Mouse (Mus musculus): Measurements from ENCODE around the gene Wbp1l. TPM values are rescaled to one million over a fixed set of nuclear protein-coding genes. Genes with fewer than 3 reads are reported as not detected.

Wbp1l gene
- polyA plus RNA-seq, 1 experiment, result 37.3 TPM

DNA sequence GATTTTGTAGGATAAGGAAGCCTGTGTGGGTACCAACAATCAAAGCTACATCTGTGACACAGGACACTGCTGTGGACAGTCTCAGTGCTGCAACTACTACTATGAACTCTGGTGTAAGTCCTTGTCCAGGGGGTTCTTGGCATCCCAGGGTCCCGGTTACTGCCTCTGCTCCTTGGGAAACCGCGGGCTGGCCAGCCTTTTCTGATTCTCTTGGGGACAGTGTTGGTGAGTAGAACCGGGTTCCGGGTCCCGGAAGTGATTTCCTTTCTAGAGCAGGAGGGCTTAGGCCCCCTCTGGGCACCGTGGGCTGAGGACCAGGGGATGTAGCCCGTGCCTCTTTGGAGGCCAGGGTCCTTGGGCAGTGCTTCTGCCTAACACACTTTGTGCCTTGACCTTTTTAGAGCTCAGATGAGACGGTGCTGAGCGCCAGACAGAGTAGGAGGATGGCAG lies 45.5 kb downstream of the Wbp1l start:
- no peaks in the 10 kb centered on the region for H3K27me3 ChIP-seq (ENCODE audit: control insufficient read depth, insufficient read depth, low read length)
- WGBS, result 91% methylated on average over 10 of the region's 10 CpGs
- H3K4me3 ChIP-seq (ENCODE audit: extremely low read depth, insufficient read depth, insufficient read length), result no peak overlapping the region
- peaks cover 3% of the 10 kb centered on the region; the same call in 1 of the 2 replicates for H3K4me1 ChIP-seq (ENCODE audit: control insufficient read depth, insufficient read depth, insufficient read length)
- DNase-seq (ENCODE audit: low read depth in 1 of 2, low spot score in 2 of 2), result no peak
- no peak for TF ChIP-seq POLR2A (IDR thresholded peaks at IDR 0.05; ENCODE audit: low read depth, low read length)
- TF ChIP-seq CTCF (IDR thresholded peaks at IDR 0.05; ENCODE audit: extremely low read depth, insufficient read depth, insufficient read length, insufficient replicate concordance), result no peak
- H3K36me3 ChIP-seq (ENCODE audit: control insufficient read depth, insufficient read depth, low read length), result peaks cover 9% of the 10 kb centered on the region
- 0 out of 2 replicates have a peak overlapping the region, but pooled peaks have one; percentile 24 for H3K27ac ChIP-seq (ENCODE audit: insufficient read depth, low read length)

DNA sequence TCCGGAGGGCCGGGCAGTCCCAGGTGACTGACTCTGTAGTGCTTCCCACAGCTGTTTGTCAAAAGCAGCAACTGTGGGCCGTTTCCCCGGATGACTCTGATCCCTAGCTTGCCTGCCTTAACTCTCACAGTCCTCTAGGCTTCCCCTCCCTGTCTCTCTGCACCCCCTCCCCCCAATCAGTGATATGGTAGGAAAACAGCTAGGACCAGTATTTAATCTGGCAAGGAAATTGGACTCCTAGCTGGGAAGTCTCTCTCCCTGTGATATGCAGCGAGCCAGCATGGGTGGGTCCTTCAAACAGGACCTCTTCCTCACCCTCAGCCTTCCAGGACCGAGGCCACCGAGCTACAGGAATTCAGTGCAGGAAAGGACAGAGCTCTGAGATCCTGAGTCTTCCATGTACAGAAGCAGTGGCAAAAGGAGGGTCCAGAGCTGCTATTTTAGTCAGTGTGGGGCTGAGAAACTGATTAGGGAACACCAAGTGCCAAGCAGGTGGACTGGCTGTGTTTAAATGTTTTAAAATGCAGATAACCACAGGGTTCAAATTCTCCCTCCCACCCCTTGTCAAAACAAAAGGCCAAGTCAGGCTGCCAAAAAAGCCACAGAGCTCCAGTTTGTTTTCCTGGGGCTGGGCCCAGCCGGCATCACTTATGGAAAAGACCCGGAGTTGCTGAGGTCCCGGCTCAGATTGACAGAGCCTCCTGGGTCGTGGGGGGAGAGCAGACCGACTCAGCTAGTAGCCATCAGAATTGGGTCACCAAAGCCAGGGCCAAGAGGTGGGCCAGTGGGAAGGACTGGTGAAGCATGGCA lies 46.1 kb downstream of the Wbp1l start:
- no peak overlapping the region for H3K4me3 ChIP-seq (ENCODE audit: extremely low read depth, insufficient read depth, insufficient read length)
- peaks cover 3% of the 10 kb centered on the region; the same call in 1 of the 2 replicates for H3K4me1 ChIP-seq (ENCODE audit: control insufficient read depth, insufficient read depth, insufficient read length)
- DNase-seq (ENCODE audit: low read depth in 1 of 2, low spot score in 2 of 2), result no peak
- H3K27ac ChIP-seq (ENCODE audit: insufficient read depth, low read length), result peak overlapping the region; percentile 31; the same call in 1 of the 2 replicates
- H3K27me3 ChIP-seq (ENCODE audit: control insufficient read depth, insufficient read depth, low read length), result no peaks in the 10 kb centered on the region
- H3K36me3 ChIP-seq (ENCODE audit: control insufficient read depth, insufficient read depth, low read length), result peaks cover 9% of the 10 kb centered on the region
- TF ChIP-seq POLR2A (IDR thresholded peaks at IDR 0.05; ENCODE audit: low read depth, low read length), result no peak
- no peak for TF ChIP-seq CTCF (IDR thresholded peaks at IDR 0.05; ENCODE audit: extremely low read depth, insufficient read depth, insufficient read length, insufficient replicate concordance)
- 88% methylated on average over 12 of the region's 12 CpGs for WGBS

GRCm38 (mm10) chr19:46646041-46646481 lies 47.2 kb downstream of the Wbp1l start:
- DNase-seq (ENCODE audit: low read depth in 1 of 2, low spot score in 2 of 2), result no peak

DNA sequence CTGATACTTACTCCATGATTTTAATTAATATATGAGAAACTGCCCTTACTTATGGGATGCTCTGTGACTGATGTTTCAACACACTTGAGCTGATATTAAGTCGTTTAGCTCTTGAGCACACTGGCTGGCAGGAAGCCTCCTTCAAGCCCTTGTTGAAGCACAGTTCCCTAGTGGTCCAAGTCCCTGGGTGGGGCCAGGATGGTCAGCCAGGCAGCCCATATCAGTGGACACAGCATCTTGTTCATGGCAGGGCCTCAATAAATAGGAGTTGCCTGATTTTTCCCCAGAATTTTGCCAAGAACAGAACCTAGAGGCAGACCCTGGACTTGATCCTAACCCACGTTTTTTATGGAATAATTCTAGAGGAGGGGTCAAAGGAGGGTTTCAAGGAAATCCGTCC lies 48.4 kb downstream of the Wbp1l start:
- WGBS, result 79% methylated on average over 3 of the region's 3 CpGs
- Histone ChIP-seq H3K27ac (ENCODE audit: insufficient read depth, low read length) (no peak overlapping the region), H3K36me3 (ENCODE audit: control insufficient read depth, insufficient read depth, low read length) (peaks cover 10% of the 10 kb centered on the region)

More at GRCm38 (mm10) chr19:46646041-46646481, 47.2 kb downstream of the Wbp1l start:
- Histone ChIP-seq H3K27me3 (ENCODE audit: control insufficient read depth, insufficient read depth, low read length) (no peaks in the 10 kb centered on the region), H3K4me1 (ENCODE audit: control insufficient read depth, insufficient read depth, insufficient read length) (peaks cover 3% of the 10 kb centered on the region; the same call in 1 of the 2 replicates), H3K27ac (ENCODE audit: insufficient read depth, low read length) (peak overlapping the region; percentile 20; the same call in 1 of the 2 replicates), H3K4me3 (ENCODE audit: extremely low read depth, insufficient read depth, insufficient read length) (no peak overlapping the region), H3K36me3 (ENCODE audit: control insufficient read depth, insufficient read depth, low read length) (peaks cover 9% of the 10 kb centered on the region)
- TF ChIP-seq CTCF (IDR thresholded peaks at IDR 0.05; ENCODE audit: extremely low read depth, insufficient read depth, insufficient read length, insufficient replicate concordance) (no peak), POLR2A (IDR thresholded peaks at IDR 0.05; ENCODE audit: low read depth, low read length) (no peak)
- 85% methylated on average over 12 of the region's 12 CpGs for WGBS

DNA sequence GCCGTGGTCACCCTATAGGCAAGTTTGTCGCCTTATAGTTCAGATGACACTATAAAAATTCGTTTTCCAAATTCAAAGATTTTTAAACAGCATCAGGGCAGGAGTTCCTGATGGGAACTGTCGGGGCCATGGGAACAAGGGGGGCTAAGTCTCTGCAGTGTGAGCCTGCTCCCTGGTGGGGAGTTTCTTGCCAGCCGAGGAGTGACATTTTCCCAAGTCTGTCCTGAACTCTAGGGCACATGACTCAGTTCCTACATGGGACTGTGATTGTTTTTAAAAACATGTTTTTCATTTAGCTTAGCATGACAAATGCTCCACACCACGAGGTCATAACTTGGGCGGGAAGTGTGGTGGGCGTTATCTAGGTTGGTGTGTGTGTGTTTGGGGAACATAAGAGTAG lies 49.0 kb downstream of the Wbp1l start:
- Histone ChIP-seq H3K27ac (ENCODE audit: insufficient read depth, low read length) (no peak overlapping the region; the same call in 1 of the 2 replicates), H3K4me1 (ENCODE audit: control insufficient read depth, insufficient read depth, insufficient read length) (peaks cover 3% of the 10 kb centered on the region; the same call in 1 of the 2 replicates), H3K36me3 (ENCODE audit: control insufficient read depth, insufficient read depth, low read length) (peaks cover 13% of the 10 kb centered on the region), H3K4me3 (ENCODE audit: extremely low read depth, insufficient read depth, insufficient read length) (no peak overlapping the region), H3K27me3 (ENCODE audit: control insufficient read depth, insufficient read depth, low read length) (no peaks in the 10 kb centered on the region)
- WGBS, result 76% methylated on average over 8 of the region's 8 CpGs
- TF ChIP-seq POLR2A (IDR thresholded peaks at IDR 0.05; ENCODE audit: low read depth, low read length) (no peak), CTCF (IDR thresholded peaks at IDR 0.05; ENCODE audit: extremely low read depth, insufficient read depth, insufficient read length, insufficient replicate concordance) (no peak)
- DNase-seq (ENCODE audit: low read depth in 1 of 2, low spot score in 2 of 2), result no peak

More for the DNA sequence above, 48.4 kb downstream of the Wbp1l start:
- no peak for DNase-seq (ENCODE audit: low read depth in 1 of 2, low spot score in 2 of 2)
- Histone ChIP-seq H3K4me3 (ENCODE audit: extremely low read depth, insufficient read depth, insufficient read length) (no peak overlapping the region), H3K27me3 (ENCODE audit: control insufficient read depth, insufficient read depth, low read length) (no peaks in the 10 kb centered on the region), H3K4me1 (ENCODE audit: control insufficient read depth, insufficient read depth, insufficient read length) (peaks cover 3% of the 10 kb centered on the region; the same call in 1 of the 2 replicates)
- TF ChIP-seq CTCF (IDR thresholded peaks at IDR 0.05; ENCODE audit: extremely low read depth, insufficient read depth, insufficient read length, insufficient replicate concordance) (no peak), POLR2A (IDR thresholded peaks at IDR 0.05; ENCODE audit: low read depth, low read length) (no peak)

- H3K27ac ChIP-seq (ENCODE audit: insufficient read depth, low read length), result no peak overlapping the region
- TF ChIP-seq POLR2A (IDR thresholded peaks at IDR 0.05; ENCODE audit: low read depth, low read length), result no peak
- TF ChIP-seq CTCF (IDR thresholded peaks at IDR 0.05; ENCODE audit: extremely low read depth, insufficient read depth, insufficient read length, insufficient replicate concordance), result no peak
These were observed 49.7 kb downstream of the Wbp1l start for GRCm38 (mm10) chr19:46648565-46648964.

More at GRCm38 (mm10) chr19:46648565-46648964, 49.7 kb downstream of the Wbp1l start:
- Histone ChIP-seq H3K4me3 (ENCODE audit: extremely low read depth, insufficient read depth, insufficient read length) (no peak overlapping the region), H3K4me1 (ENCODE audit: control insufficient read depth, insufficient read depth, insufficient read length) (peaks cover 3% of the 10 kb centered on the region; the same call in 1 of the 2 replicates), H3K27me3 (ENCODE audit: control insufficient read depth, insufficient read depth, low read length) (no peaks in the 10 kb centered on the region), H3K36me3 (ENCODE audit: control insufficient read depth, insufficient read depth, low read length) (peaks cover 16% of the 10 kb centered on the region)
- DNase-seq (ENCODE audit: low read depth in 1 of 2, low spot score in 2 of 2), result no peak
- WGBS, result 48% methylated on average over 14 of the region's 14 CpGs

All from spleen, adult 2 months (tissue).